Mouse (Mus musculus) CH12.LX (cell line): ENCODE measurements around the gene Msmp. TPM values are rescaled to one million over a fixed set of nuclear protein-coding genes. Genes with fewer than 3 reads are reported as not detected.

ENCODE experiments used
- DNase-seq: peaks from one replicate; pipeline ENCODE4 v3.0.0-alpha.2; 2013; ENCODE audit errors: extremely low read depth
- H3K27ac ChIP-seq: 2 replicates; pipeline ENCODE4 v1.5.1; 2012; ENCODE audit warnings: low read depth, mild to moderate bottlenecking, control low read depth, moderate library complexity; ENCODE audit not compliant: insufficient read depth
- H3K27me3 ChIP-seq: replicated peaks from 2 replicates; pipeline ENCODE3; 2012; ENCODE audit warnings: inconsistent platforms
- H3K36me3 ChIP-seq, 2 experiments: replicated peaks in 1 of 2; 2 replicates each; pipeline versions ENCODE3 to v1.6.1; 2012; ENCODE audit warnings: inconsistent platforms in 1 of 2, low read length in 1 of 2, mild to moderate bottlenecking in 1 of 2, mixed read lengths in 1 of 2, moderate library complexity in 1 of 2; ENCODE audit not compliant: control insufficient read depth in 1 of 2, insufficient read depth in 1 of 2
- H3K4me1 ChIP-seq, 2 experiments: 2 replicates each; pipeline ENCODE4 v1.6.1; 2012; ENCODE audit warnings: inconsistent platforms in 1 of 2, moderate library complexity in 1 of 2; ENCODE audit not compliant: insufficient read depth in 2 of 2, control insufficient read depth in 1 of 2
- H3K4me2 ChIP-seq: 2 replicates; pipeline ENCODE4 v1.6.1; 2012; ENCODE audit warnings: low read depth, mild to moderate bottlenecking, control low read depth; ENCODE audit not compliant: poor library complexity, insufficient read depth, severe bottlenecking
- H3K4me3 ChIP-seq, 3 experiments: fragments of 150-350 bp in 1 of 3; sonication (generic) in 1 of 3; replicated peaks in 1 of 3; 2 replicates each; pipeline versions ENCODE3 to v1.5.1; 2011 to 2012; ENCODE audit warnings: low read depth in 2 of 3, low read length in 2 of 3, mild to moderate bottlenecking in 2 of 3, moderate library complexity in 2 of 3, control low read depth in 1 of 3, improper control_type of control experiment in 1 of 3, inconsistent platforms in 1 of 3, mixed read lengths in 1 of 3; ENCODE audit not compliant: poor library complexity in 1 of 3
- H3K79me2 ChIP-seq: replicated peaks from 2 replicates; pipeline ENCODE4 v1.6.1; 2012; ENCODE audit warnings: mild to moderate bottlenecking, moderate library complexity; ENCODE audit not compliant: control insufficient read depth, poor library complexity, insufficient read depth, severe bottlenecking; ENCODE audit errors: extremely low read depth
- H3K9ac ChIP-seq: 2 replicates; pipeline ENCODE4 v1.6.1; 2012; ENCODE audit warnings: low read depth, mild to moderate bottlenecking, control low read depth, moderate library complexity; ENCODE audit not compliant: insufficient read depth
- H3K9me3 ChIP-seq: replicated peaks from 2 replicates; pipeline ENCODE3; 2012; ENCODE audit warnings: low read length, inconsistent platforms, mixed read lengths
- CHD1 ChIP-seq: IDR thresholded peaks from 2 replicates; pipeline ENCODE4 v1.6.1; 2012; ENCODE audit warnings: low read depth, low read length, improper control_type of control experiment, inconsistent platforms
- CHD2 ChIP-seq: IDR thresholded peaks from 2 replicates; pipeline ENCODE4 v1.6.1; 2011; ENCODE audit warnings: low read length, improper control_type of control experiment
- CTCF ChIP-seq, 2 experiments: IDR thresholded peaks in 1 of 2; conservative IDR thresholded peaks in 1 of 2; 2 replicates each; pipeline ENCODE4 v1.5.1; 2011 to 2012; ENCODE audit warnings: low read depth in 2 of 2, low read length in 2 of 2, improper control_type of control experiment in 1 of 2, inconsistent platforms in 1 of 2, mild to moderate bottlenecking in 1 of 2, moderate library complexity in 1 of 2
- ELF1 ChIP-seq: IDR thresholded peaks from 2 replicates; pipeline ENCODE4 v1.6.1; 2014; ENCODE audit warnings: low read depth, mild to moderate bottlenecking, inconsistent platforms, low read length, improper control_type of control experiment
- HCFC1 ChIP-seq: IDR thresholded peaks from 2 replicates; pipeline ENCODE4 v1.6.1; 2012; ENCODE audit warnings: low read depth, mild to moderate bottlenecking, inconsistent platforms, low read length, improper control_type of control experiment
- JUND ChIP-seq: conservative IDR thresholded peaks from 2 replicates; pipeline ENCODE4 v1.6.1; 2011; ENCODE audit warnings: low read depth, low read length, improper control_type of control experiment
- KAT2A ChIP-seq: IDR thresholded peaks from 2 replicates; pipeline ENCODE4 v1.6.1; 2012; ENCODE audit warnings: low read length, improper control_type of control experiment, inconsistent platforms; ENCODE audit not compliant: insufficient replicate concordance
- MAFK ChIP-seq: IDR thresholded peaks from 2 replicates; pipeline ENCODE4 v1.6.1; 2011; ENCODE audit warnings: low read length, improper control_type of control experiment; ENCODE audit not compliant: insufficient replicate concordance
- MAX ChIP-seq: IDR thresholded peaks from 2 replicates; pipeline ENCODE4 v1.6.1; 2011; ENCODE audit warnings: low read length, improper control_type of control experiment
- MAZ ChIP-seq: IDR thresholded peaks from 2 replicates; pipeline ENCODE4 v1.6.1; 2012; ENCODE audit warnings: low read depth, mild to moderate bottlenecking, inconsistent platforms, low read length, improper control_type of control experiment, moderate library complexity
- MEF2A ChIP-seq: IDR thresholded peaks from 2 replicates; pipeline ENCODE4 v1.6.1; 2014; ENCODE audit warnings: low read depth, mild to moderate bottlenecking, inconsistent platforms, low read length, improper control_type of control experiment, borderline replicate concordance
- POLR2A ChIP-seq: IDR thresholded peaks from 2 replicates; pipeline ENCODE4 v1.6.1; 2011; ENCODE audit warnings: low read depth, mild to moderate bottlenecking, improper control_type of control experiment, low read length
- RAD21 ChIP-seq: IDR thresholded peaks from 2 replicates; pipeline ENCODE4 v1.6.1; 2011; ENCODE audit warnings: low read depth, mild to moderate bottlenecking, low read length, improper control_type of control experiment, moderate library complexity
- TBP ChIP-seq: conservative IDR thresholded peaks from 2 replicates; pipeline ENCODE4 v1.6.1; 2011; ENCODE audit warnings: low read depth, low read length, improper control_type of control experiment
- TCF12 ChIP-seq: IDR thresholded peaks from 2 replicates; pipeline ENCODE4 v1.6.1; 2014; ENCODE audit warnings: low read depth, mild to moderate bottlenecking, inconsistent platforms, low read length, improper control_type of control experiment
- UBTF ChIP-seq: IDR thresholded peaks from 2 replicates; pipeline ENCODE4 v1.6.1; 2012; ENCODE audit warnings: low read depth, mild to moderate bottlenecking, inconsistent platforms, low read length, improper control_type of control experiment, moderate library complexity
- USF1 ChIP-seq: IDR thresholded peaks from 2 replicates; pipeline ENCODE4 v1.6.1; 2014; ENCODE audit warnings: low read depth, mild to moderate bottlenecking, inconsistent platforms, low read length, improper control_type of control experiment
- ZNF384 ChIP-seq: IDR thresholded peaks from 2 replicates; pipeline ENCODE4 v1.6.1; 2012; ENCODE audit warnings: low read depth, low read length, improper control_type of control experiment, inconsistent platforms
- dilution Hi-C: fragments of 300-500 bp; cut with MboI; formaldehyde crosslinking; loops from 2 replicates; pipeline ENCODE4 v1.14.3; 2020; ENCODE audit warnings: low sequenced_read_pairs; ENCODE audit not compliant: extremely low pct_unique_long_range_greater_than_20kb, extremely low pct_ligation_motif_present
- in situ Hi-C: fragments of 300-500 bp; cut with MboI; formaldehyde crosslinking; loops from 3 replicates; pipeline ENCODE4 v1.14.3; 2019; ENCODE audit warnings: low sequenced_read_pairs, low pct_ligation_motif_present, low pct_unique_long_range_greater_than_20kb, mixed read lengths
- polyA plus RNA-seq: library from polyadenylated mRNA; unstranded; fragments of >175 nt; gene quantifications from 2 replicates; pipeline ENCODE4 v1.2.1, GENCODE M21; 2012; ENCODE audit warnings: low read depth; ENCODE audit not compliant: insufficient read length
- total RNA-seq, 2 experiments: library from RNA; depleted of rRNA; stranded (reverse); fragments of 300-350 nt in 1 of 2; fragments of >200 nt in 1 of 2; gene quantifications; 2 replicates each; pipeline ENCODE4 v1.2.3; 2012 to 2014

The Msmp gene
- total and polyA plus RNA-seq, 3 experiments = 0.72 to 5.9 TPM; not detected in 1

DNA sequence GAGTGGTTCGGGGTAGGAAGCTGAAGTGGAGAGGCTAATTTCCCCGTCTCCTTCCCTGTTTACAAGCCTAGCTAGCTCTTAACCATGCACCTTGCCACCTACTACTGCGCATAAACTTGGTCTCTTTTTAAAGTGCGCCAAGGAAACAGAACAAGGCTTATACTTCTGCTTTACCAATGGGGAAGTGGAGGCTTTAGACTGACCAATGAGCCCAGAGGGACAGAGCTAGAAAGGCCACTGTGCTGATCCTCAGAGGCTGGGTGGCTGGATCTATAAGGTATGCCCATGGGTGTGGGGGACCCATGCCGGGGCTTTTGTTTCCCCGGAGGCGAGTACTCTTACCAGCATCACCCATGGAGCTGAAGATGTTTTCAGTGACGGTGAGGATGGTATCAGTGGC is 37.1 kb downstream of the Msmp start:
- Histone ChIP-seq H3K9ac (no peak overlapping the region), H3K27ac (no peak overlapping the region), H3K79me2 (no peaks in the 10 kb centered on the region), H3K4me3 (no peak overlapping the region), H3K27me3 (no peaks in the 10 kb centered on the region), H3K4me2 (no peak overlapping the region), H3K4me1 (peaks cover 0 to 5% of the 10 kb centered on the region in 2 experiments; a peak in 1 of 4 replicates), H3K36me3 (peaks cover 96 to 99% of the 10 kb centered on the region in 2 experiments), H3K9me3 (peaks cover 2% of the 10 kb centered on the region)
- no peak for DNase-seq
- TF ChIP-seq MAZ (no peak), ZNF384 (no peak), USF1 (no peak), RAD21 (no peak), CTCF (conservative IDR thresholded peaks at IDR 0.05 in 1 of 2, IDR thresholded peaks at IDR 0.05 in 1 of 2; ENCODE audit: low read depth in 2 of 2, low read length in 2 of 2) (no peak), CHD2 (no peak), POLR2A (no peak), TCF12 (no peak), UBTF (no peak), MAFK (no peak), HCFC1 (no peak), TBP (no peak), KAT2A (no peak), ELF1 (no peak)
- dilution Hi-C loops = no loop called here
- in situ Hi-C loops = no loop called here

DNA sequence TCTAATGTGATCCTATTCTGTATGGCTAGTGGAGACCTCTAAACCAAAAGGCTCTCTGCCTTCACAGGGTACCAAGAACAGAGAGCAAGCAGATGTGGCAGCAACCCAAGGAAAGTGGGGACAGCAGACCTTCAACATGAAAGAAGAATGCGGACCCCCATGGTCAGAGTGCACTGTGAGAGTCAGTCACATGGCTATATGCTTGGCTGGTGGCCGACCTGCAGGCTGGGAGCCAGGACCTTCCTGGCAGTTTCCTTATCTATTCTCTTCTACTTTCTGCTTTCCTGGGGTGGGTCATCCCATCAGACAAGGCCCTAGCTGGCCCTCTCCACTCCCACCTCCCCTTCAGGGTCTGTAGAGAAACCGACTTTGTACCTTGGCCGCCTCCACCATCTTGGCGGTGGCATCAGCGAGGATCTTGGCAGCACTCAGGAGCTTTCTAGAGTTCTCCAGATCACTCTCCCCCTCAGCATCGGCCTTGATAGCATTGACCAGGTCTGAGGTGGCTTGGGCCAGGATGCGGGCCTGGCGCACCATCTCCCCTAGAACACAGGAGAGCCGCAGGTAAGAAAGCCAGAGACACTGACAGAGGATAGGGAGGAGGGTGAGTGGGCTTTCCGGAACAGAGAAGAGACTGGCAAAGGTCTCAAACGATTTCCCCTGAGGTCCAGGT is 37.8 kb downstream of the Msmp start:
- peaks cover 0 to 5% of the 10 kb centered on the region in 2 experiments; a peak in 1 of 4 replicates for H3K4me1 ChIP-seq
- no peak overlapping the region for H3K27ac ChIP-seq
- H3K9ac ChIP-seq = no peak overlapping the region
- H3K79me2 ChIP-seq = no peaks in the 10 kb centered on the region
- H3K4me2 ChIP-seq = no peak overlapping the region
- no peaks in the 10 kb centered on the region for H3K27me3 ChIP-seq
- H3K36me3 ChIP-seq = peaks cover 92 to 100% of the 10 kb centered on the region in 2 experiments
- no peaks in the 10 kb centered on the region for H3K9me3 ChIP-seq
- no peak overlapping the region for H3K4me3 ChIP-seq
- dilution Hi-C loops (no loop called here), in situ Hi-C loops (no loop called here)
- TF ChIP-seq JUND = no peak
- no peak for TF ChIP-seq MEF2A
- no peak for TF ChIP-seq CHD1
- no peak for TF ChIP-seq MAX
- no peak for TF ChIP-seq RAD21
- TF ChIP-seq TCF12 = no peak
- no peak for DNase-seq
